Mouse (Mus musculus): ENCODE results near the gene Zrsr1. TPM values are rescaled to one million over a fixed set of nuclear protein-coding genes. Genes with fewer than 3 reads are reported as not detected.

The Zrsr1 gene
- polyA plus RNA-seq, 1 experiment from 2014 or later, result 1.4 TPM

DNA sequence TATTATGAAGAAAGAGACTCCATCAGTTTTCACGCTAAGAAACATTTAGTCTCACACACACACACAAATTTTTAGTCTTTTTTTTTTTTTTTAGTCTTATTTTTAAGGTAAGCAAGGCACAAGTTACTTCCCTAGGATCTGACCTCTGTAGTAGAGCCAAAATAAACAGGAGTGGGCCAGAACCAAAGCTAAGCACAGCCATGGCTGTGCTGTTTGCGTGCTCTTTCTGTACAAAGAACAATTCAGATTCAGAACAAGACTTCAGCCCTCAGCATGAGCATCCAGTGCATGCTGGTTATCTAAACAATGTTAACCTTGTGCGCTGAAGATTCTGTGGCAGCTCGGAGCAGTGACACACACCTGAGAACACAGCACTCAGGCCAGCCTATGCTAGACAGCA lies 7.4 kb upstream of the Zrsr1 start:
- DNase-seq (ENCODE audit: low spot score) (no peak), ATAC-seq (replicated peaks; ENCODE audit: low FRiP score, low TSS enrichment, low read depth) (no peak)
- Histone ChIP-seq H3K36me3 (ENCODE audit: control insufficient read depth, insufficient read depth, low read length) (no peaks in the 10 kb centered on the region), H3K27ac (ENCODE audit: low read depth) (no peak overlapping the region), H3K9me3 (ENCODE audit: control insufficient read depth, low read length) (peaks cover 10% of the 10 kb centered on the region), H3K4me3 (ENCODE audit: low read depth, low read length) (no peak overlapping the region), H3K4me2 (ENCODE audit: low read length) (no peak overlapping the region), H3K9ac (ENCODE audit: low read length) (no peak overlapping the region), H3K4me1 (replicated peaks; ENCODE audit: control insufficient read depth, insufficient read depth, low read length) (no peaks in the 10 kb centered on the region), H3K27me3 (replicated peaks; ENCODE audit: control insufficient read depth, insufficient read depth, low read length) (no peaks in the 10 kb centered on the region)
- 68% methylated on average over 4 of the region's 4 CpGs for WGBS

DNA sequence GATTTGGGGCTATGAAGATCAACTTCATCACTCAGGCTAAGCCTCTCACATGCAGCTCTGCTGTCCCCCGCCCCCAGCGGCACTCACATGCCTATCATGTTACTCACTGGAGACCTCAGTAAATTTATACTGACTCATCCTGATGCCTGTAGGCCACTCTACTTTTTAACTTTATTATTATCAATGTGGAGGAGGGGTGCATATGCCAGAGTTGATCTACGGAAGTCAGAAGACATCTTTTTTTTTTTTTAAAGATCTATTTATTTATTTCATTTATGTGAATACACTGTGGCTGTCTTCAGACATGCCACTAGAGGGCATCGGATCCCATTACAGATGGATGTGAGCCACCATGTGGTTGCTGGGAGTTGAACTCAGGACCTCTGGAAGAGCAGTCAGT lies 6.3 kb upstream of the Zrsr1 start:
- no peak overlapping the region for H3K4me3 ChIP-seq (ENCODE audit: low read depth, low read length)
- DNase-seq (ENCODE audit: low spot score) (no peak), ATAC-seq (replicated peaks; ENCODE audit: low FRiP score, low TSS enrichment, low read depth) (no peak)
- no peak overlapping the region for H3K27ac ChIP-seq (ENCODE audit: low read depth)
- no peaks in the 10 kb centered on the region for H3K36me3 ChIP-seq (ENCODE audit: control insufficient read depth, insufficient read depth, low read length)
- H3K27me3 ChIP-seq (replicated peaks; ENCODE audit: control insufficient read depth, insufficient read depth, low read length), result no peaks in the 10 kb centered on the region
- no peak overlapping the region for H3K4me2 ChIP-seq (ENCODE audit: low read length)
- H3K9ac ChIP-seq (ENCODE audit: low read length), result no peak overlapping the region
- 78% methylated on average over 4 of the region's 4 CpGs for WGBS
- H3K9me3 ChIP-seq (ENCODE audit: control insufficient read depth, low read length), result peaks cover 15% of the 10 kb centered on the region
- no peaks in the 10 kb centered on the region for H3K4me1 ChIP-seq (replicated peaks; ENCODE audit: control insufficient read depth, insufficient read depth, low read length)

DNA sequence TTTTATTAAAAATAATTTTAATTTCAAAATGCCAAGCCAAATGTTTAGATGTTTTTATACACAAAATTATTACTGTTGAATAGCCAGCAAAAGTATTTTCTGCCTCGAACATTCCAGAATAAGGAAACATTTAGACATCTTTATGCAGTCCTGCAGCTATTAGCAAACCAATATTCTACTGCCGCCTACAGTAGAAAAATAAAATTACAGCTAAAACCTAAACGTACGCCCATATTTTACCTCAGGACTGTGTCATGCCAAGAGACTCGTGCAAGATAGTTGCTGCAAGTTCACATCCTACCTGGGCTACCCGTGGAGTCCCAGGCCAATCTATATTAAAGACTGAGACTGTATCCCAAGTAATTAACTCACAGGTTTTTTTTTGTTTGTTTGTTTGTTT lies 2.3 kb upstream of the Zrsr1 start:
- Histone ChIP-seq H3K9ac (ENCODE audit: low read length) (no peak overlapping the region), H3K4me3 (ENCODE audit: low read depth, low read length) (no peak overlapping the region), H3K27me3 (replicated peaks; ENCODE audit: control insufficient read depth, insufficient read depth, low read length) (no peaks in the 10 kb centered on the region), H3K9me3 (ENCODE audit: control insufficient read depth, low read length) (peaks cover 37% of the 10 kb centered on the region), H3K27ac (ENCODE audit: low read depth) (no peak overlapping the region), H3K4me1 (replicated peaks; ENCODE audit: control insufficient read depth, insufficient read depth, low read length) (no peaks in the 10 kb centered on the region), H3K4me2 (ENCODE audit: low read length) (no peak overlapping the region), H3K36me3 (ENCODE audit: control insufficient read depth, insufficient read depth, low read length) (no peaks in the 10 kb centered on the region)
- 60% methylated on average over 6 of the region's 6 CpGs for WGBS
- no peak for ATAC-seq (replicated peaks; ENCODE audit: low FRiP score, low TSS enrichment, low read depth)
- no peak for DNase-seq (ENCODE audit: low spot score)

DNA sequence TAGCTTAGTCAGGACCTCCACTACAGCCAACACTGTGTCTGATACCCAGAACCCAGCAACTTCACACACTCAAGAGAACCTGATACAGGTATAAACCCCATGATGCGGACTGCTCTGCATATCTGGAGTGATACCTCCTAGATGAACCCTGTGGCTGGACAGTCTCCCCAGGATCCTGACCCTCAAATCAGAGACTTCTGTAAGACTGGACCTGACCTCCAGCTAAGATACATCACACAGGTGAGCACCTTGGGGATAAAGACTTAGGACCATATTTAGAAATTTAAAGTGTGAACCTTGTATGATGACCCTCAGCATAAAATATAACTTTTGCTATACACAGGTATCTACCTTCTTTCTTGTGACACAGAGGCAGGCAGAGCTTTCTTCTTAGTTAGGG lies 1.3 kb upstream of the Zrsr1 start:
- WGBS, result 97% methylated on average over 1 of the region's 1 CpGs
- H3K9ac ChIP-seq (ENCODE audit: low read length), result no peak overlapping the region
- peaks cover 37% of the 10 kb centered on the region for H3K9me3 ChIP-seq (ENCODE audit: control insufficient read depth, low read length)
- DNase-seq (ENCODE audit: low spot score), result no peak
- H3K4me3 ChIP-seq (ENCODE audit: low read depth, low read length), result no peak overlapping the region
- H3K27me3 ChIP-seq (replicated peaks; ENCODE audit: control insufficient read depth, insufficient read depth, low read length), result no peaks in the 10 kb centered on the region
- no peak for ATAC-seq (replicated peaks; ENCODE audit: low FRiP score, low TSS enrichment, low read depth)
- no peaks in the 10 kb centered on the region for H3K36me3 ChIP-seq (ENCODE audit: control insufficient read depth, insufficient read depth, low read length)
- no peaks in the 10 kb centered on the region; the same call in 1 of the 2 replicates for H3K4me1 ChIP-seq (replicated peaks; ENCODE audit: control insufficient read depth, insufficient read depth, low read length)
- H3K4me2 ChIP-seq (ENCODE audit: low read length), result no peak overlapping the region
- H3K27ac ChIP-seq (ENCODE audit: low read depth), result no peak overlapping the region

DNA sequence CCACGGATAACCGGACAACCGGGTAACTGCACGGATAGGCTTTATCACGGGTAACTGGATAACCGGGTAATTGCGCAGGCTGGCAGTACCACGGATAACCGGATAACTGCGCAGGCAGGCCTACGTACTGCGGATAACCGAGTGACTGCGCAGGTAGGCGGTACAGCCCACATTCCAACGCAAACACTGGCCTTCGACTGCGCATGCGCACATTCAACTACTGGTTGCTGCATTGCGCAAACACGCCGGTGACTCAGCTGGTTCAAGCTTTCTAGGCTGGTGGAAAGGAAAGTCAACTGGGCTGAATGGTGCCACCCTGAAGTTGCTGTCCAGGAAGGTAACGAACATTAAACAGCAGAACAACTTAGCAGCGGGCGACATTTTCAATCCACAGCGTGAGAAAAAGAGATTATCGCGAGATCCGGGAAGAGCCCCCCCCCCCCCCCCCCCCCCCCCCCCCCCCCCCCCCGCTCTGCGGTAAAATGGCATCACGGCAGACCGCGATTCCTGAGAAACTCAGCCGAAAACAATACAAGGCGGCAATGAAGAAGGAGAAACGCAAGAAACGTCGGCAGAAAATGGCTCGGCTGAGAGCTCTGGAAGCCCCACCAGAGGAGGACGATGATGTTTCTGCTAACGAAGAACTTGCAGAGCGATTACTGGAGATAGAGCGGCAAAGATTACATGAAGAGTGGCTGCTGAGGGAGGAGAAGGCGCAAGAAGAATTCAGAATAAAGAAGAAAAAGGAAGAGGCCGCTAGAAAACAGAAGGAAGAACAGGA lies 1.1 kb downstream of the Zrsr1 start:
- peak overlapping the region; percentile 62 for H3K4me2 ChIP-seq (ENCODE audit: low read length)
- DNase-seq (ENCODE audit: low spot score) (peak; percentile 88), ATAC-seq (replicated peaks; ENCODE audit: low FRiP score, low TSS enrichment, low read depth) (peak; percentile 73)
- peaks cover 28% of the 10 kb centered on the region for H3K9me3 ChIP-seq (ENCODE audit: control insufficient read depth, low read length)
- peaks cover 5% of the 10 kb centered on the region; the same call in 1 of the 2 replicates for H3K4me1 ChIP-seq (replicated peaks; ENCODE audit: control insufficient read depth, insufficient read depth, low read length)
- peaks cover 16% of the 10 kb centered on the region for H3K36me3 ChIP-seq (ENCODE audit: control insufficient read depth, insufficient read depth, low read length)
- H3K9ac ChIP-seq (ENCODE audit: low read length), result peak overlapping the region; percentile 53
- H3K4me3 ChIP-seq (ENCODE audit: low read depth, low read length), result peak overlapping the region; percentile 56
- H3K27ac ChIP-seq (ENCODE audit: low read depth), result peak overlapping the region; percentile 67; the same call in 1 of the 2 replicates
- 49% methylated on average over 44 of the region's 46 CpGs for whole genome bisulfite sequencing
- no peaks in the 10 kb centered on the region for H3K27me3 ChIP-seq (replicated peaks; ENCODE audit: control insufficient read depth, insufficient read depth, low read length)

DNA sequence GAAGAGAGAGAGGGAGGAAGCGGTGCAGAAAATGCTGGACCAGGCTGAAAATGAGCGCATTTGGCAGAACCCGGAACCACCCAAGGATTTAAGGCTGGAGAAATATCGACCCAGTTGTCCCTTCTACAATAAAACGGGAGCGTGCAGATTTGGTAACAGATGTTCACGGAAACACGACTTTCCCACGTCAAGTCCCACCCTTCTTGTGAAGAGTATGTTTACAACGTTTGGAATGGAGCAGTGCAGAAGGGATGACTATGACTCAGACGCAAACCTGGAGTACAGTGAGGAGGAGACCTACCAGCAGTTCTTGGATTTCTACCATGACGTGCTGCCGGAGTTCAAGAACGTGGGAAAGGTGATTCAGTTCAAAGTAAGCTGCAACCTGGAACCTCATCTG lies 1.8 kb downstream of the Zrsr1 start:
- Histone ChIP-seq H3K9ac (ENCODE audit: low read length) (peak overlapping the region; percentile 53), H3K27ac (ENCODE audit: low read depth) (0 out of 2 replicates have a peak overlapping the region, but pooled peaks have one; percentile 67), H3K9me3 (ENCODE audit: control insufficient read depth, low read length) (peaks cover 27% of the 10 kb centered on the region), H3K4me3 (ENCODE audit: low read depth, low read length) (peak overlapping the region; percentile 49), H3K36me3 (ENCODE audit: control insufficient read depth, insufficient read depth, low read length) (peaks cover 20% of the 10 kb centered on the region), H3K4me2 (ENCODE audit: low read length) (peak overlapping the region; percentile 46), H3K4me1 (replicated peaks; ENCODE audit: control insufficient read depth, insufficient read depth, low read length) (peaks cover 5% of the 10 kb centered on the region; the same call in 1 of the 2 replicates), H3K27me3 (replicated peaks; ENCODE audit: control insufficient read depth, insufficient read depth, low read length) (no peaks in the 10 kb centered on the region)
- DNase-seq (ENCODE audit: low spot score) (peak; percentile 64), ATAC-seq (replicated peaks; ENCODE audit: low FRiP score, low TSS enrichment, low read depth) (no peak)
- 60% methylated on average over 14 of the region's 14 CpGs for WGBS

DNA sequence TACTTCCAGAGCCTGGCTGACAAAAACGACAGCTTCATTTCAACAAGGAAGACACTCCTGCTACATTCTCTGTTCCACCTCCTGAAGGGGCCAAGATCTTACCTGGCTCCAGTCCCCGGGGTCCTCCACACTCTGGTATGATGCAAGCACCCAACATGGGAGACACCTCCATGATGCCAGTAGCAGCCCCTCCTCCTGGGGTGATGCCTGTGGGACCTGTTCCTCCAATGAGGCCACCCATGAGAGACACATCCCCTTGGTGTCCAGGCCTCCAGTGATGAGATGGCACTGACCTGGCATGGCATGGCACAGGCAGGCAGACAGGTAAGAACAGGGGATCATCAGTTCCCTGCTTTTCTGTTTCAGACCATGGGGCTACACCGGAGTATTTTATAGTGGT lies 6.4 kb downstream of the Zrsr1 start:
- Histone ChIP-seq H3K27ac (ENCODE audit: low read depth) (no peak overlapping the region), H3K27me3 (replicated peaks; ENCODE audit: control insufficient read depth, insufficient read depth, low read length) (no peaks in the 10 kb centered on the region), H3K4me3 (ENCODE audit: low read depth, low read length) (no peak overlapping the region), H3K4me2 (ENCODE audit: low read length) (no peak overlapping the region), H3K4me1 (replicated peaks; ENCODE audit: control insufficient read depth, insufficient read depth, low read length) (peaks cover 10% of the 10 kb centered on the region), H3K9ac (ENCODE audit: low read length) (no peak overlapping the region), H3K9me3 (ENCODE audit: control insufficient read depth, low read length) (peaks cover 7% of the 10 kb centered on the region), H3K36me3 (ENCODE audit: control insufficient read depth, insufficient read depth, low read length) (peaks cover 26% of the 10 kb centered on the region)
- ATAC-seq (replicated peaks; ENCODE audit: low FRiP score, low TSS enrichment, low read depth) (no peak), DNase-seq (ENCODE audit: low spot score) (no peak)
- 88% methylated on average over 3 of the region's 3 CpGs for WGBS

DNA sequence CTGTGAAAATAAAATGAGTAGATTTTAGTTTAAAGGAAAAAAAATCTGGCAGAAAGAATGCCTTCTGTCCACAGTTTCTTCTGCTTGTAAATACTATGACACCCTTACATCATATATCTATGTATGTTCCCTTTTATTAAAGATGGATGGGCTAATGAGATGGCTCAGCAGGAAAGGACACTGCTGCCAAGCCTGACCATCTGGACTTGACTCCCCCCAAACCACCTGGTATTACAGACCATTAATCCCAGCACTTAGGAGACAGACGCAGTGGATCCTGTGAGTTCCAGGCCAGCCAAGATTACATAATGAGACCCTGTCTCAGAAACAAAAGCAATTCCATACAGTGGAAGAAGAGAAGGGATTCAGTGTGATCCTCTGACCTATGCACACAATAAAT lies 6.9 kb downstream of the Zrsr1 start:
- H3K4me3 ChIP-seq (ENCODE audit: low read depth, low read length), result no peak overlapping the region
- H3K4me2 ChIP-seq (ENCODE audit: low read length), result no peak overlapping the region
- H3K9ac ChIP-seq (ENCODE audit: low read length), result no peak overlapping the region
- H3K9me3 ChIP-seq (ENCODE audit: control insufficient read depth, low read length), result peaks cover 2% of the 10 kb centered on the region
- H3K27ac ChIP-seq (ENCODE audit: low read depth), result no peak overlapping the region
- H3K4me1 ChIP-seq (replicated peaks; ENCODE audit: control insufficient read depth, insufficient read depth, low read length), result peaks cover 10% of the 10 kb centered on the region
- no peaks in the 10 kb centered on the region for H3K27me3 ChIP-seq (replicated peaks; ENCODE audit: control insufficient read depth, insufficient read depth, low read length)
- ATAC-seq (replicated peaks; ENCODE audit: low FRiP score, low TSS enrichment, low read depth), result no peak
- 59% methylated on average over 1 of the region's 1 CpGs for WGBS
- DNase-seq (ENCODE audit: low spot score), result no peak
- peaks cover 26% of the 10 kb centered on the region for H3K36me3 ChIP-seq (ENCODE audit: control insufficient read depth, insufficient read depth, low read length)

DNA sequence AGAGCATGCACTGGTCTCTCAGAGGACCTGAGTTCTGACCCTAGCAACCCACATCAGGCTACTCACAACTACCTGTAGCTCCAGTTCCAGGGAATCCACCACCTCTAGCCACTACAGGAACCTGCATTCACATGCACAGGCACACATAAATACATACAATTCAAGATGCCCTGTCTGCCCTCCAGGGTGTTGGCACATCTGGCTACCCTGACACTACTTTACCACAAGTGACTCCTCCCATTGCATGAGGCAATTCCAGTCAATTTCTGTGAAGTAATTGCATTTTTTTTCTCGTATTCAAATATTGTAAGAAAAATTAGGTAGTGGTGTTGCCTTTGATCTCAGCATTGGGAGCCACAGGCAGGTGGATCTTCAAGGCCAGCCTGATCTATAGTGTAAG lies 7.4 kb downstream of the Zrsr1 start:
- Histone ChIP-seq H3K9me3 (ENCODE audit: control insufficient read depth, low read length) (no peaks in the 10 kb centered on the region), H3K9ac (ENCODE audit: low read length) (no peak overlapping the region), H3K27ac (ENCODE audit: low read depth) (no peak overlapping the region), H3K27me3 (replicated peaks; ENCODE audit: control insufficient read depth, insufficient read depth, low read length) (no peaks in the 10 kb centered on the region), H3K4me2 (ENCODE audit: low read length) (no peak overlapping the region), H3K4me3 (ENCODE audit: low read depth, low read length) (no peak overlapping the region), H3K36me3 (ENCODE audit: control insufficient read depth, insufficient read depth, low read length) (peaks cover 26% of the 10 kb centered on the region), H3K4me1 (replicated peaks; ENCODE audit: control insufficient read depth, insufficient read depth, low read length) (peaks cover 10% of the 10 kb centered on the region)
- DNase-seq (ENCODE audit: low spot score) (no peak), ATAC-seq (replicated peaks; ENCODE audit: low FRiP score, low TSS enrichment, low read depth) (no peak)
- WGBS, result 89% methylated on average over 1 of the region's 1 CpGs
